Mouse (Mus musculus) urinary bladder, adult 2 months (tissue): ENCODE results near the gene Prpf8. TPM values are rescaled to one million over a fixed set of nuclear protein-coding genes. Genes with fewer than 3 reads are reported as not detected.

Experiments
- polyA plus RNA-seq: library from polyadenylated mRNA; depleted of rRNA; stranded (reverse); fragments of >200 nt; gene quantifications from 2 replicates; pipeline ENCODE4 v1.2.3, GENCODE M21; 2012; rRNA removed

Gene Prpf8
- polyA plus RNA-seq, 1 experiment, result 75.7 TPM

Other genes starting within 250 kb of the Prpf8 start
- 55.4 and 72.0 TPM in 2 replicates for gene Rpa1, start 138.5 kb upstream of the Prpf8 start, polyA plus RNA-seq
- gene Smyd4, start 138.4 kb upstream of the Prpf8 start, polyA plus RNA-seq, result 6.7 and 6.8 TPM in 2 replicates
- gene Serpinf1, start 64.1 kb upstream of the Prpf8 start, polyA plus RNA-seq, result 85.3 and 147 TPM in 2 replicates
- gene Serpinf2, start 47.2 kb upstream of the Prpf8 start, polyA plus RNA-seq, result 0.07 and 0.14 TPM in 2 replicates
- 8.5 and 13.0 TPM in 2 replicates for gene Wdr81, start 32.1 kb upstream of the Prpf8 start, polyA plus RNA-seq
- gene Tlcd2, start 25.1 kb upstream of the Prpf8 start, polyA plus RNA-seq, result 12.1 and 12.6 TPM in 2 replicates
- 6.4 and 7.2 TPM in 2 replicates for gene Rilp, start 23.3 kb downstream of the Prpf8 start, polyA plus RNA-seq
- 4.9 and 6.4 TPM in 2 replicates for gene Scarf1, start 26.7 kb downstream of the Prpf8 start, polyA plus RNA-seq
- gene Slc43a2, start 44.9 kb downstream of the Prpf8 start, polyA plus RNA-seq, result 11.3 and 12.5 TPM in 2 replicates
- 148 and 178 TPM in 2 replicates for gene Pitpna, start 101.3 kb downstream of the Prpf8 start, polyA plus RNA-seq
- gene Inpp5k, start 144.2 kb downstream of the Prpf8 start, polyA plus RNA-seq, result 61.9 and 68.7 TPM in 2 replicates
- gene Myo1c, start 163.7 kb downstream of the Prpf8 start, polyA plus RNA-seq, result 126 and 135 TPM in 2 replicates
- 84.0 and 86.6 TPM in 2 replicates for gene Crk, start 192.4 kb downstream of the Prpf8 start, polyA plus RNA-seq
- 334 and 359 TPM in 2 replicates for gene Ywhae, start 246.1 kb downstream of the Prpf8 start, polyA plus RNA-seq